Mouse (Mus musculus) neural tube, embryonic 14.5 days (tissue): ENCODE data around the gene Slc8a2. TPM values are rescaled to one million over a fixed set of nuclear protein-coding genes. Genes with fewer than 3 reads are reported as not detected.

Source experiments
- ATAC-seq: fragments of 200-750 bp; cut with Nextera tagmentation; 2 replicates; pipeline ENCODE4 v1.8.0; 2017; ENCODE audit warnings: low read depth, mild to moderate bottlenecking, moderate TSS enrichment, moderate library complexity
- H3K27ac ChIP-seq: fragments of 300-500 bp; sonication (generic); 2 replicates; pipeline ENCODE4 v1.5.1; 2014; ENCODE audit warnings: low read depth, mild to moderate bottlenecking, control low read depth, low read length, moderate library complexity, mixed read lengths
- H3K27me3 ChIP-seq: fragments of 300-500 bp; sonication (generic); 2 replicates; pipeline ENCODE4 v1.6.1; 2014; ENCODE audit warnings: low read length; ENCODE audit not compliant: control insufficient read depth, insufficient read depth
- H3K36me3 ChIP-seq: fragments of 300-500 bp; sonication (generic); 2 replicates; pipeline ENCODE4 v1.6.1; 2014; ENCODE audit warnings: low read length, mixed read lengths; ENCODE audit not compliant: control insufficient read depth, insufficient read depth
- H3K4me1 ChIP-seq: fragments of 300-500 bp; sonication (generic); 2 replicates; pipeline ENCODE4 v1.6.1; 2014; ENCODE audit warnings: low read length; ENCODE audit not compliant: control insufficient read depth, insufficient read depth
- H3K4me2 ChIP-seq: fragments of 300-500 bp; sonication (generic); 2 replicates; pipeline ENCODE4 v1.6.1; 2014; ENCODE audit warnings: mild to moderate bottlenecking, low read depth, low read length, control low read depth
- H3K4me3 ChIP-seq: fragments of 300-500 bp; sonication (generic); 2 replicates; pipeline ENCODE4 v1.5.1; 2014; ENCODE audit warnings: low read depth, low read length, control low read depth, mixed read lengths
- H3K9ac ChIP-seq: fragments of 300-500 bp; sonication (generic); replicated peaks from 2 replicates; pipeline ENCODE4 v1.6.1; 2014; ENCODE audit warnings: low read depth, mild to moderate bottlenecking, control low read depth, low read length, mixed read lengths
- H3K9me3 ChIP-seq: fragments of 300-500 bp; sonication (generic); 2 replicates; pipeline ENCODE4 v1.6.1; 2016; ENCODE audit warnings: low read length; ENCODE audit not compliant: control insufficient read depth
- WGBS: fragments of 180-500 bp; shearing (Covaris S2); extraction: QIAGEN DNeasy Blood & Tissue Kit; methylation state at CpG from one replicate; pipeline ENCODE4 v1.1.7; 2014; 5-methylcytosine and 5-hydroxymethylcytosine counted together
- polyA plus RNA-seq: library from polyadenylated mRNA; unstranded; fragments of >200 nt; fragmentation: Nextera tagmentation; extraction: Ambion mirVana; gene quantifications from 2 replicates; pipeline ENCODE4 v1.2.1, GENCODE M21; 2014

Gene Slc8a2
- polyA plus RNA-seq, 1 experiment from 2014 or later, result 2.0 TPM

- no peak for ATAC-seq
- Histone ChIP-seq H3K4me2 (no peak overlapping the region), H3K9ac (no peak overlapping the region), H3K36me3 (peaks cover 31% of the 10 kb centered on the region), H3K27ac (no peak overlapping the region), H3K4me3 (no peak overlapping the region), H3K27me3 (no peaks in the 10 kb centered on the region), H3K4me1 (peaks cover 3% of the 10 kb centered on the region; the same call in 1 of the 2 replicates), H3K9me3 (no peaks in the 10 kb centered on the region)
- WGBS, result 61% methylated on average over 6 of the region's 6 CpGs
Observed at GRCm38 (mm10) chr7:16196616-16197015, 67.0 kb downstream of the Slc8a2 start.

GRCm38 (mm10) chr7:16197166-16197565 is 67.5 kb downstream of the Slc8a2 start:
- Histone ChIP-seq H3K9me3 (no peaks in the 10 kb centered on the region), H3K4me1 (peaks cover 2% of the 10 kb centered on the region; the same call in 1 of the 2 replicates), H3K4me2 (no peak overlapping the region), H3K27ac (no peak overlapping the region), H3K36me3 (peaks cover 36% of the 10 kb centered on the region), H3K9ac (no peak overlapping the region), H3K27me3 (no peaks in the 10 kb centered on the region), H3K4me3 (no peak overlapping the region)
- no peak for ATAC-seq
- WGBS, result 75% methylated on average over 5 of the region's 5 CpGs

GRCm38 (mm10) chr7:16198540-16198939 is 68.9 kb downstream of the Slc8a2 start:
- 94% methylated on average over 11 of the region's 11 CpGs for WGBS
- no peaks in the 10 kb centered on the region for H3K9me3 ChIP-seq
- H3K27ac ChIP-seq, result no peak overlapping the region
- H3K4me3 ChIP-seq, result no peak overlapping the region
- no peak for ATAC-seq
- H3K4me1 ChIP-seq, result no peaks in the 10 kb centered on the region
- H3K9ac ChIP-seq, result no peak overlapping the region
- H3K4me2 ChIP-seq, result no peak overlapping the region
- peaks cover 47% of the 10 kb centered on the region for H3K36me3 ChIP-seq
- H3K27me3 ChIP-seq, result no peaks in the 10 kb centered on the region

- no peak overlapping the region for H3K4me2 ChIP-seq
- H3K27ac ChIP-seq, result no peak overlapping the region
- H3K4me1 ChIP-seq, result no peaks in the 10 kb centered on the region
- ATAC-seq, result no peak
- H3K9ac ChIP-seq, result no peak overlapping the region
- H3K27me3 ChIP-seq, result no peaks in the 10 kb centered on the region
- no peak overlapping the region for H3K4me3 ChIP-seq
- H3K36me3 ChIP-seq, result peaks cover 63% of the 10 kb centered on the region
- no peaks in the 10 kb centered on the region for H3K9me3 ChIP-seq
- WGBS, result 89% methylated on average over 6 of the region's 6 CpGs
Observed at GRCm38 (mm10) chr7:16201136-16201535, 71.5 kb downstream of the Slc8a2 start.

GRCm38 (mm10) chr7:16202756-16203504 is 73.3 kb downstream of the Slc8a2 start:
- Histone ChIP-seq H3K9ac (no peak overlapping the region), H3K9me3 (no peaks in the 10 kb centered on the region), H3K27ac (no peak overlapping the region), H3K4me2 (no peak overlapping the region), H3K36me3 (peaks cover 61% of the 10 kb centered on the region), H3K27me3 (no peaks in the 10 kb centered on the region), H3K4me3 (no peak overlapping the region), H3K4me1 (no peaks in the 10 kb centered on the region)
- 85% methylated on average over 15 of the region's 15 CpGs for WGBS
- ATAC-seq, result no peak

- Histone ChIP-seq H3K36me3 (peaks cover 56% of the 10 kb centered on the region), H3K4me2 (no peak overlapping the region), H3K4me1 (no peaks in the 10 kb centered on the region), H3K4me3 (no peak overlapping the region), H3K9me3 (no peaks in the 10 kb centered on the region), H3K27ac (no peak overlapping the region), H3K27me3 (no peaks in the 10 kb centered on the region), H3K9ac (no peak overlapping the region)
- WGBS, result 96% methylated on average over 13 of the region's 13 CpGs
- no peak for ATAC-seq
Observed at GRCm38 (mm10) chr7:16203505-16203903, 73.9 kb downstream of the Slc8a2 start.

GRCm38 (mm10) chr7:16204791-16205190 is 75.2 kb downstream of the Slc8a2 start:
- Histone ChIP-seq H3K9me3 (no peaks in the 10 kb centered on the region), H3K4me1 (no peaks in the 10 kb centered on the region), H3K27me3 (no peaks in the 10 kb centered on the region), H3K36me3 (peaks cover 52% of the 10 kb centered on the region), H3K4me2 (no peak overlapping the region), H3K27ac (no peak overlapping the region), H3K9ac (no peak overlapping the region), H3K4me3 (no peak overlapping the region)
- WGBS, result 82% methylated on average over 9 of the region's 9 CpGs
- ATAC-seq, result no peak

- Histone ChIP-seq H3K27me3 (no peaks in the 10 kb centered on the region), H3K27ac (no peak overlapping the region), H3K4me3 (no peak overlapping the region), H3K9me3 (no peaks in the 10 kb centered on the region), H3K9ac (no peak overlapping the region), H3K36me3 (peaks cover 45% of the 10 kb centered on the region), H3K4me1 (no peaks in the 10 kb centered on the region), H3K4me2 (no peak overlapping the region)
- ATAC-seq, result no peak
- WGBS, result 89% methylated on average over 7 of the region's 7 CpGs
Observed at GRCm38 (mm10) chr7:16207076-16207475, 77.5 kb downstream of the Slc8a2 start.

GRCm38 (mm10) chr7:16207496-16207895 is 77.9 kb downstream of the Slc8a2 start:
- Histone ChIP-seq H3K27ac (no peak overlapping the region), H3K4me1 (no peaks in the 10 kb centered on the region), H3K36me3 (peaks cover 42% of the 10 kb centered on the region), H3K9me3 (no peaks in the 10 kb centered on the region), H3K4me2 (no peak overlapping the region), H3K27me3 (no peaks in the 10 kb centered on the region), H3K9ac (no peak overlapping the region), H3K4me3 (no peak overlapping the region)
- 96% methylated on average over 10 of the region's 10 CpGs for WGBS
- ATAC-seq, result no peak
